Mouse (Mus musculus): ENCODE measurements around the gene Pi4kb. TPM values are rescaled to one million over a fixed set of nuclear protein-coding genes. Genes with fewer than 3 reads are reported as not detected.
"Not testable (repeated sequence)": the region's sequence is repeated elsewhere in the genome, so short reads cannot be mapped to it uniquely, and the experiment has no call there.

Pi4kb gene
- polyA plus RNA-seq, 1 experiment from 2014 or later = 22.5 TPM

GRCm38 (mm10) chr3:95018741-95019140, 44.2 kb downstream of the Pi4kb start:
- no peaks in the 10 kb centered on the region for H3K36me3 ChIP-seq
- no peaks in the 10 kb centered on the region for H3K27me3 ChIP-seq (replicated peaks)
- H3K4me2 ChIP-seq = no peak overlapping the region
- H3K9ac ChIP-seq (replicated peaks) = no peak overlapping the region
- 89% methylated on average over 2 of the region's 2 CpGs for WGBS
- ATAC-seq (ENCODE audit: low FRiP score) = no peak
- peaks cover 17% of the 10 kb centered on the region for H3K4me1 ChIP-seq
- no peak overlapping the region for H3K4me3 ChIP-seq (replicated peaks)
- no peak overlapping the region for H3K27ac ChIP-seq (replicated peaks)
- no peaks in the 10 kb centered on the region for H3K9me3 ChIP-seq (replicated peaks)

DNA sequence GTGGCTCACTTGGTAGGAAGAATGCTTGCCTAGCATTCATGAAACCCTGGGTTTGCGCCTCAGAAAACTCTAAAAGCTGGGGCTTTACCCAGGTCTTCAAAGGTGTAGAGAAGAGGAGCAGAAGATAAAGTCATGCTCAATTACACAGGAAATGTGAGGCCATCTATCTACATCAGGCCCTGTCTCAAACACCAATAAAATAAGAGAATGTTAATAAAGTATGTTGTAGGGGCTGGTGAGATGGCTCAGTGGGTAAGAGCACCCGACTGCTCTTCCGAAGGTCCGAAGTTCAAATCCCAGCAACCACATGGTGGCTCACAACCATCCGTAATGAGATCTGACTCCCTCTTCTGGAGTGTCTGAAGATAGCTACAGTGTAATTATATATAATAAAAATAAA, 46.4 kb downstream of the Pi4kb start:
- not testable (repeated sequence) for ATAC-seq (ENCODE audit: low FRiP score); H3K4me2 ChIP-seq; H3K9me3 ChIP-seq (replicated peaks); H3K27me3 ChIP-seq (replicated peaks); H3K4me3 ChIP-seq (replicated peaks); H3K9ac ChIP-seq (replicated peaks); H3K27ac ChIP-seq (replicated peaks); H3K36me3 ChIP-seq
- H3K4me1 ChIP-seq = peaks cover 10% of the 10 kb centered on the region
- 93% methylated on average over 5 of the region's 5 CpGs for WGBS

- H3K4me3 ChIP-seq (replicated peaks) = no peak overlapping the region
- ATAC-seq (ENCODE audit: low FRiP score) = no peak
- 0 out of 2 replicates have a peak overlapping the region, but pooled peaks have one; percentile 5 for H3K4me2 ChIP-seq
- no peak overlapping the region for H3K9ac ChIP-seq (replicated peaks)
- peaks cover 6% of the 10 kb centered on the region; the same call in 1 of the 2 replicates for H3K4me1 ChIP-seq
- H3K36me3 ChIP-seq = 0 out of 2 replicates have a peak, but pooled peaks cover under 1% of the 10 kb centered on the region
- H3K27ac ChIP-seq (replicated peaks) = no peak overlapping the region
- WGBS = 28% methylated on average over 11 of the region's 11 CpGs
- no peaks in the 10 kb centered on the region for H3K27me3 ChIP-seq (replicated peaks)
- H3K9me3 ChIP-seq (replicated peaks) = no peaks in the 10 kb centered on the region
Observed at GRCm38 (mm10) chr3:95024551-95024950, 50.0 kb downstream of the Pi4kb start.

DNA sequence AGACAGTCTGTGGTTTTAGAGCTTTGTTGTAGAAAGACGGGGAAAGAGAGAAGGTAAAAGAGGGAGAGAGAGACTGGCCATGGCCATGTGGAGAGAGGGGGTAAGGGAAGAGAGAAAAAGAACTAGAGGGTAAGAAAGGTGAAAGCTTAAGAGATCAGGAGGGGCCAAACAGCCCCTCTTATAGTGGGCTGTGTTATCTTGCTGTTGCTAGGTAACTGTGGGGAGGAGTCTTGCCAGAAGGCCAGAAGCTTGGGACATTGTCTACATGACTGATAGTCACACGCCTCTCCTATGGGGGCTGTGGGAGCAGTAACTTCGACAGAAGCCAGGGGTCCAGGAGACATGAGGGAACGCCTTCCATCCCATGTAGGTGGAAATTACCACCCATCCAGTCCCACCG, 50.7 kb downstream of the Pi4kb start:
- H3K4me3 ChIP-seq (replicated peaks) = no peak overlapping the region
- H3K27ac ChIP-seq (replicated peaks) = no peak overlapping the region
- no peak overlapping the region for H3K9ac ChIP-seq (replicated peaks)
- no peak for ATAC-seq (ENCODE audit: low FRiP score)
- no peaks in the 10 kb centered on the region for H3K27me3 ChIP-seq (replicated peaks)
- H3K4me2 ChIP-seq = no peak overlapping the region
- no peaks in the 10 kb centered on the region for H3K9me3 ChIP-seq (replicated peaks)
- H3K4me1 ChIP-seq = peaks cover 6% of the 10 kb centered on the region; the same call in 1 of the 2 replicates
- peaks cover 7% of the 10 kb centered on the region for H3K36me3 ChIP-seq
- WGBS = 34% methylated on average over 5 of the region's 5 CpGs

- Histone ChIP-seq H3K4me3 (replicated peaks) (no peak overlapping the region), H3K36me3 (peaks cover 26% of the 10 kb centered on the region), H3K9me3 (replicated peaks) (no peaks in the 10 kb centered on the region), H3K9ac (replicated peaks) (no peak overlapping the region), H3K4me2 (no peak overlapping the region), H3K4me1 (peaks cover 6% of the 10 kb centered on the region; the same call in 1 of the 2 replicates), H3K27me3 (replicated peaks) (no peaks in the 10 kb centered on the region), H3K27ac (replicated peaks) (no peak overlapping the region)
- ATAC-seq (ENCODE audit: low FRiP score) = no peak
- WGBS = 29% methylated on average over 5 of the region's 5 CpGs
Observed at GRCm38 (mm10) chr3:95027057-95027645, 52.6 kb downstream of the Pi4kb start.

DNA sequence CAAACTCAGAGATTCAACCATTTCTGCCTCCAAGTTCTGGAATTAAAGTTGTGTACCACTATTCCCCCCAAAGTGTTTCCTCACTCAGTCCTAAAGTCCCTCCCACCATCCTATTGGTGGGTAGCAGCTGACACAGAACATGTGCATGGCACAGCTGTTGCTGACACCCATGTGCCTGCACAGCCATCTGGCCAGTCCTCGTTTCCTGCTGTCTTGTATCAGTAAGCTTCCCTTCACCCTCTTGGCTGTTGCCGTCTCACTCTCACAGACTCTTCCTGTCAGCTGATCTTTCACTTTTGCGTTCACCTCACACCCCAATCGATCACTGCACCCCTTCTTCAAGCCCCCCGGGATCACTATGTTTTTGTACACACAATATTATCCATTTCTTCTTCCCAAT, 53.2 kb downstream of the Pi4kb start:
- H3K9me3 ChIP-seq (replicated peaks) = no peaks in the 10 kb centered on the region
- 0 out of 2 replicates have a peak overlapping the region, but pooled peaks have one; percentile 3 for H3K27ac ChIP-seq (replicated peaks)
- H3K9ac ChIP-seq (replicated peaks) = no peak overlapping the region
- peaks cover 30% of the 10 kb centered on the region for H3K36me3 ChIP-seq
- H3K4me2 ChIP-seq = no peak overlapping the region
- H3K4me3 ChIP-seq (replicated peaks) = no peak overlapping the region
- ATAC-seq (ENCODE audit: low FRiP score) = 0 out of 2 replicates have a peak, but pooled peaks have one; percentile 40
- peaks cover 6% of the 10 kb centered on the region; the same call in 1 of the 2 replicates for H3K4me1 ChIP-seq
- no peaks in the 10 kb centered on the region for H3K27me3 ChIP-seq (replicated peaks)
- 61% methylated on average over 5 of the region's 5 CpGs for WGBS

GRCm38 (mm10) chr3:95028603-95029002, 54.1 kb downstream of the Pi4kb start:
- Histone ChIP-seq H3K9ac (replicated peaks) (no peak overlapping the region), H3K27me3 (replicated peaks) (no peaks in the 10 kb centered on the region), H3K4me3 (replicated peaks) (no peak overlapping the region), H3K4me2 (no peak overlapping the region), H3K27ac (replicated peaks) (no peak overlapping the region), H3K36me3 (peaks cover 39% of the 10 kb centered on the region), H3K4me1 (peaks cover 6% of the 10 kb centered on the region; the same call in 1 of the 2 replicates), H3K9me3 (replicated peaks) (no peaks in the 10 kb centered on the region)
- no peak for ATAC-seq (ENCODE audit: low FRiP score)
- WGBS = 85% methylated on average over 3 of the region's 3 CpGs

- H3K9ac ChIP-seq (replicated peaks); H3K9me3 ChIP-seq (replicated peaks); H3K4me1 ChIP-seq; H3K4me3 ChIP-seq (replicated peaks); ATAC-seq (ENCODE audit: low FRiP score); H3K27me3 ChIP-seq (replicated peaks); H3K4me2 ChIP-seq; H3K27ac ChIP-seq (replicated peaks): not testable (repeated sequence)
- peaks cover 46% of the 10 kb centered on the region for H3K36me3 ChIP-seq
- 72% methylated on average over 3 of the region's 3 CpGs for WGBS
Observed at GRCm38 (mm10) chr3:95029291-95029827, 54.8 kb downstream of the Pi4kb start.

DNA sequence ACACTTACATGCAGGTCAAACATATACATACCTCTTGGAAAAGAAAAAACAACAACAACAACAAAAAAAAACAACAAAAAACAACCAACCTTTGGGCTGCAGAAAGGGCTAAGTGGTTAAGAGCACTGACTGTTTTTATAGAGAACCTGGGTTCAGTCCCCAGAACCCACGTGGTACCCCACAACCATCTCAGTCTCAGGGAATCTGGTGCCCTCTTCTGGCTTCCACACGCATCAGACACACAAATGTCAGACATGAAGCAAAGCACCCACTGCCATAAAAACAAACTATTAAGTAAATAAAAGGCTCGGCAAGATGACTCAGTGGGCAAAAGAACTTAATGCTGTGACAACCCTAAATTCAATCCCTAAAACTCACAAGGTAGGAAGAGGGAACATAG, 55.4 kb downstream of the Pi4kb start:
- Histone ChIP-seq H3K27me3 (replicated peaks) (no peaks in the 10 kb centered on the region), H3K27ac (replicated peaks) (no peak overlapping the region), H3K4me3 (replicated peaks) (no peak overlapping the region), H3K4me1 (peaks cover 2% of the 10 kb centered on the region; the same call in 1 of the 2 replicates), H3K4me2 (no peak overlapping the region), H3K9me3 (replicated peaks) (no peaks in the 10 kb centered on the region), H3K36me3 (peaks cover 52% of the 10 kb centered on the region), H3K9ac (replicated peaks) (no peak overlapping the region)
- 69% methylated on average over 3 of the region's 3 CpGs for WGBS
- no peak for ATAC-seq (ENCODE audit: low FRiP score)

- Histone ChIP-seq H3K4me3 (replicated peaks) (peak overlapping the region; percentile 93), H3K36me3 (peaks cover 9% of the 10 kb centered on the region), H3K27me3 (replicated peaks) (no peaks in the 10 kb centered on the region), H3K27ac (replicated peaks) (no peak overlapping the region), H3K9me3 (replicated peaks) (no peaks in the 10 kb centered on the region), H3K4me2 (peak overlapping the region; percentile 59), H3K4me1 (peaks cover 21% of the 10 kb centered on the region), H3K9ac (replicated peaks) (peak overlapping the region; percentile 86)
- no peak for ATAC-seq (ENCODE audit: low FRiP score)
- 10% methylated on average over 3 of the region's 3 CpGs for WGBS
Observed at GRCm38 (mm10) chr3:95041625-95042024, 67.1 kb downstream of the Pi4kb start.

- WGBS = under 1% methylated on average over 35 of the region's 36 CpGs
- Histone ChIP-seq H3K36me3 (peaks cover 8% of the 10 kb centered on the region), H3K27me3 (replicated peaks) (no peaks in the 10 kb centered on the region), H3K27ac (replicated peaks) (peak within 1 kb of the TSS; percentile 78), H3K9ac (replicated peaks) (peak within 1 kb of the TSS; percentile 86), H3K4me1 (peaks cover 21% of the 10 kb centered on the region), H3K4me2 (peak within 1 kb of the TSS; percentile 59), H3K4me3 (replicated peaks) (peak within 1 kb of the TSS; percentile 93), H3K9me3 (replicated peaks) (no peaks in the 10 kb centered on the region)
- peak; percentile 99 for ATAC-seq (ENCODE audit: low FRiP score)
Observed at GRCm38 (mm10) chr3:95042166-95042837, 67.8 kb downstream of the Pi4kb start, which contains the start of gene Psmd4. Psmd4 (minus strand) TSS chr3:95042614.

- H3K4me1 ChIP-seq = peaks cover 21% of the 10 kb centered on the region
- peak; percentile 70 for ATAC-seq (ENCODE audit: low FRiP score)
- H3K27ac ChIP-seq (replicated peaks) = peak overlapping the region; percentile 68
- H3K36me3 ChIP-seq = peaks cover 7% of the 10 kb centered on the region
- H3K4me3 ChIP-seq (replicated peaks) = peak overlapping the region; percentile 93
- no peaks in the 10 kb centered on the region for H3K9me3 ChIP-seq (replicated peaks)
- H3K27me3 ChIP-seq (replicated peaks) = no peaks in the 10 kb centered on the region
- 27% methylated on average over 7 of the region's 7 CpGs for WGBS
- peak overlapping the region; percentile 59 for H3K4me2 ChIP-seq
- H3K9ac ChIP-seq (replicated peaks) = peak overlapping the region; percentile 86; the same call in 1 of the 2 replicates
Observed at GRCm38 (mm10) chr3:95042838-95043229, 68.3 kb downstream of the Pi4kb start.

Data from neural tube, embryonic 15.5 days (tissue).